Mouse (Mus musculus) CH12.LX (cell line): ENCODE measurements at regions not wholly inside any gene's neighbourhood (a gene's known extent, or its start where the extent isn't known, plus 50 kb on each side); places are given as distances from the start of the nearest gene placed in this dataset.

Experiments
- DNase-seq: peaks from one replicate; pipeline ENCODE4 v3.0.0-alpha.2; 2013; ENCODE audit errors: extremely low read depth
- H3K27ac ChIP-seq: 2 replicates; pipeline ENCODE4 v1.5.1; 2012; ENCODE audit warnings: low read depth, mild to moderate bottlenecking, control low read depth, moderate library complexity; ENCODE audit not compliant: insufficient read depth
- H3K27me3 ChIP-seq: replicated peaks from 2 replicates; pipeline ENCODE3; 2012; ENCODE audit warnings: inconsistent platforms
- H3K36me3 ChIP-seq, 2 experiments: replicated peaks in 1 of 2; 2 replicates each; pipeline versions ENCODE3 to v1.6.1; 2012; ENCODE audit warnings: inconsistent platforms in 1 of 2, low read length in 1 of 2, mild to moderate bottlenecking in 1 of 2, mixed read lengths in 1 of 2, moderate library complexity in 1 of 2; ENCODE audit not compliant: control insufficient read depth in 1 of 2, insufficient read depth in 1 of 2
- H3K4me1 ChIP-seq, 2 experiments: 2 replicates each; pipeline ENCODE4 v1.6.1; 2012; ENCODE audit warnings: inconsistent platforms in 1 of 2, moderate library complexity in 1 of 2; ENCODE audit not compliant: insufficient read depth in 2 of 2, control insufficient read depth in 1 of 2
- H3K4me2 ChIP-seq: 2 replicates; pipeline ENCODE4 v1.6.1; 2012; ENCODE audit warnings: low read depth, mild to moderate bottlenecking, control low read depth; ENCODE audit not compliant: poor library complexity, insufficient read depth, severe bottlenecking
- H3K4me3 ChIP-seq, 3 experiments: fragments of 150-350 bp in 1 of 3; sonication (generic) in 1 of 3; replicated peaks in 1 of 3; 2 replicates each; pipeline versions ENCODE3 to v1.5.1; 2011 to 2012; ENCODE audit warnings: low read depth in 2 of 3, low read length in 2 of 3, mild to moderate bottlenecking in 2 of 3, moderate library complexity in 2 of 3, control low read depth in 1 of 3, improper control_type of control experiment in 1 of 3, inconsistent platforms in 1 of 3, mixed read lengths in 1 of 3; ENCODE audit not compliant: poor library complexity in 1 of 3
- H3K79me2 ChIP-seq: replicated peaks from 2 replicates; pipeline ENCODE4 v1.6.1; 2012; ENCODE audit warnings: mild to moderate bottlenecking, moderate library complexity; ENCODE audit not compliant: control insufficient read depth, poor library complexity, insufficient read depth, severe bottlenecking; ENCODE audit errors: extremely low read depth
- H3K9ac ChIP-seq: 2 replicates; pipeline ENCODE4 v1.6.1; 2012; ENCODE audit warnings: low read depth, mild to moderate bottlenecking, control low read depth, moderate library complexity; ENCODE audit not compliant: insufficient read depth
- H3K9me3 ChIP-seq: replicated peaks from 2 replicates; pipeline ENCODE3; 2012; ENCODE audit warnings: low read length, inconsistent platforms, mixed read lengths
- E2F4 ChIP-seq: IDR thresholded peaks from 2 replicates; pipeline ENCODE4 v1.6.1; 2011; ENCODE audit warnings: low read depth, low read length, improper control_type of control experiment; ENCODE audit not compliant: insufficient replicate concordance
- GABPA ChIP-seq: IDR thresholded peaks from 2 replicates; pipeline ENCODE4 v1.6.1; 2012; ENCODE audit warnings: low read depth, low read length, improper control_type of control experiment, inconsistent platforms; ENCODE audit not compliant: insufficient replicate concordance
- JUN ChIP-seq: IDR thresholded peaks from 2 replicates; pipeline ENCODE4 v1.6.1; 2011; ENCODE audit warnings: low read depth, mild to moderate bottlenecking, low read length, improper control_type of control experiment, moderate library complexity; ENCODE audit not compliant: insufficient read depth
- KAT2A ChIP-seq: IDR thresholded peaks from 2 replicates; pipeline ENCODE4 v1.6.1; 2012; ENCODE audit warnings: low read length, improper control_type of control experiment, inconsistent platforms; ENCODE audit not compliant: insufficient replicate concordance
- MAX ChIP-seq: IDR thresholded peaks from 2 replicates; pipeline ENCODE4 v1.6.1; 2011; ENCODE audit warnings: low read length, improper control_type of control experiment
- MEF2A ChIP-seq: IDR thresholded peaks from 2 replicates; pipeline ENCODE4 v1.6.1; 2014; ENCODE audit warnings: low read depth, mild to moderate bottlenecking, inconsistent platforms, low read length, improper control_type of control experiment, borderline replicate concordance
- NRF1 ChIP-seq: IDR thresholded peaks from 2 replicates; pipeline ENCODE4 v1.6.1; 2014; ENCODE audit warnings: low read depth, mild to moderate bottlenecking, inconsistent platforms, low read length, improper control_type of control experiment, moderate library complexity
- PAX5 ChIP-seq: IDR thresholded peaks from 2 replicates; pipeline ENCODE4 v1.6.1; 2012; ENCODE audit warnings: low read length, inconsistent platforms, mixed read lengths
- RAD21 ChIP-seq: IDR thresholded peaks from 2 replicates; pipeline ENCODE4 v1.6.1; 2011; ENCODE audit warnings: low read depth, mild to moderate bottlenecking, low read length, improper control_type of control experiment, moderate library complexity
- SIN3A ChIP-seq: IDR thresholded peaks from 2 replicates; pipeline ENCODE4 v1.6.1; 2012; ENCODE audit warnings: low read length, improper control_type of control experiment, inconsistent platforms
- SMC3 ChIP-seq: IDR thresholded peaks from 2 replicates; pipeline ENCODE4 v1.6.1; 2011; ENCODE audit warnings: low read depth, low read length, improper control_type of control experiment
- TBP ChIP-seq: conservative IDR thresholded peaks from 2 replicates; pipeline ENCODE4 v1.6.1; 2011; ENCODE audit warnings: low read depth, low read length, improper control_type of control experiment
- UBTF ChIP-seq: IDR thresholded peaks from 2 replicates; pipeline ENCODE4 v1.6.1; 2012; ENCODE audit warnings: low read depth, mild to moderate bottlenecking, inconsistent platforms, low read length, improper control_type of control experiment, moderate library complexity
- USF1 ChIP-seq: IDR thresholded peaks from 2 replicates; pipeline ENCODE4 v1.6.1; 2014; ENCODE audit warnings: low read depth, mild to moderate bottlenecking, inconsistent platforms, low read length, improper control_type of control experiment
- USF2 ChIP-seq: conservative IDR thresholded peaks from 2 replicates; pipeline ENCODE4 v1.6.1; 2011; ENCODE audit warnings: low read depth, low read length, improper control_type of control experiment
- ZC3H11A ChIP-seq: IDR thresholded peaks from 2 replicates; pipeline ENCODE4 v1.6.1; 2012; ENCODE audit warnings: low read depth, mild to moderate bottlenecking, inconsistent platforms, low read length, improper control_type of control experiment
- dilution Hi-C: fragments of 300-500 bp; cut with MboI; formaldehyde crosslinking; loops from 2 replicates; pipeline ENCODE4 v1.14.3; 2020; ENCODE audit warnings: low sequenced_read_pairs; ENCODE audit not compliant: extremely low pct_unique_long_range_greater_than_20kb, extremely low pct_ligation_motif_present
- in situ Hi-C: fragments of 300-500 bp; cut with MboI; formaldehyde crosslinking; loops from 3 replicates; pipeline ENCODE4 v1.14.3; 2019; ENCODE audit warnings: low sequenced_read_pairs, low pct_ligation_motif_present, low pct_unique_long_range_greater_than_20kb, mixed read lengths

GRCm38 (mm10) chr3:9357639-9358038 is 252.2 kb downstream of the Zfp704 start:
- Histone ChIP-seq H3K79me2 (no peaks in the 10 kb centered on the region), H3K4me2 (no peak overlapping the region), H3K27me3 (no peaks in the 10 kb centered on the region), H3K4me1 (peaks cover 3 to 7% of the 10 kb centered on the region in 2 experiments; a peak in 2 of 4 replicates), H3K9ac (no peak overlapping the region), H3K4me3 (no peak overlapping the region), H3K27ac (no peak overlapping the region), H3K36me3 (no peaks in the 10 kb centered on the region), H3K9me3 (no peaks in the 10 kb centered on the region)
- no peak for DNase-seq
- dilution Hi-C loops: no loop called here
- TF ChIP-seq UBTF: no peak
- TF ChIP-seq MAX: no peak
- TF ChIP-seq E2F4: no peak
- TF ChIP-seq PAX5: no peak
- no peak for TF ChIP-seq KAT2A
- TF ChIP-seq ZC3H11A: no peak
- no peak for TF ChIP-seq TBP
- TF ChIP-seq USF2: no peak
- no peak for TF ChIP-seq USF1
- TF ChIP-seq SIN3A: no peak
- no peak for TF ChIP-seq MEF2A
- in situ Hi-C loops: no loop called here

DNA sequence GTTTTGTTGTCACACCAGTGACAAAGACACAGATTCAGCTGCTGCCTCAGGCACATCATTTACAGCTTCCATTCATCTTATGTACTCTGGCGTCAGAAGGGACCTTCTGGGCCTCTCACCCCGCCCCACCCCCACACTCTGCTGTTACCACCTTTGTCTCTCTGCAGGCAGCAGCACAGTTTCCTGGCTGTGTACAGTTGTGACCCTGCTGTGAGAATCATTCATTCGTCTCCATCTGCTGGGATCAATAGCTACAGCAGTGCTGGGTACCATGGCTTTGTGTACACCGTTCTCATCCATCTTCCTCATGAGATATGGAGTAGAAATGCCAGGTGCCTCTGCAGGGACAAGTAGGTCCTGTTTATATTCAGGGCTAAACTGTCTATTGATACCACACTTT is 254.0 kb downstream of the Zfp704 start:
- Histone ChIP-seq H3K27ac (no peak overlapping the region), H3K4me2 (no peak overlapping the region), H3K4me1 (peaks cover 3 to 9% of the 10 kb centered on the region in 2 experiments; a peak in 2 of 4 replicates), H3K27me3 (no peaks in the 10 kb centered on the region), H3K9ac (no peak overlapping the region), H3K79me2 (no peaks in the 10 kb centered on the region), H3K9me3 (no peaks in the 10 kb centered on the region), H3K4me3 (no peak overlapping the region)
- in situ Hi-C loops (no loop called here), dilution Hi-C loops (no loop called here)
- DNase-seq: no peak
- no peak for TF ChIP-seq JUN
- TF ChIP-seq NRF1: no peak
- no peak for TF ChIP-seq E2F4
- no peak for TF ChIP-seq SMC3
- TF ChIP-seq TBP: no peak
- TF ChIP-seq RAD21: no peak
- TF ChIP-seq GABPA: no peak
- TF ChIP-seq, all 38 proteins: peak for 0
- no peaks in the 10 kb centered on the region for H3K36me3 ChIP-seq
